Mouse (Mus musculus): ENCODE data around the gene Spint3. TPM values are rescaled to one million over a fixed set of nuclear protein-coding genes. Genes with fewer than 3 reads are reported as not detected.
"Not testable (repeated sequence)": the region's sequence is repeated elsewhere in the genome, so short reads cannot be mapped to it uniquely, and the experiment has no call there.

The Spint3 gene
- polyA plus RNA-seq (2016; fragmentation: Nextera tagmentation; extraction: Ambion mirVana): not detected in 2 replicates

- H3K27ac ChIP-seq; H3K27me3 ChIP-seq (ENCODE audit: insufficient read depth, poor library complexity, severe bottlenecking); H3K4me1 ChIP-seq (replicated peaks); DNase-seq (ENCODE audit: low spot score); H3K9me3 ChIP-seq; H3K4me3 ChIP-seq; H3K36me3 ChIP-seq: not testable (repeated sequence)
- 90% methylated on average over 6 of the region's 6 CpGs for WGBS
Measured at GRCm38 (mm10) chr2:164573359-164573758, at the start of gene Spint3. Spint3 (minus strand) TSS chr2:164573459.

- H3K36me3 ChIP-seq: no peaks in the 10 kb centered on the region
- H3K9me3 ChIP-seq: no peaks in the 10 kb centered on the region
- no peak for DNase-seq (ENCODE audit: low spot score)
- no peaks in the 10 kb centered on the region for H3K27me3 ChIP-seq (ENCODE audit: insufficient read depth, poor library complexity, severe bottlenecking)
- no peaks in the 10 kb centered on the region for H3K4me1 ChIP-seq (replicated peaks)
- 85% methylated on average over 4 of the region's 4 CpGs for WGBS
- no peak overlapping the region for H3K4me3 ChIP-seq
- H3K27ac ChIP-seq: no peak overlapping the region
Measured at GRCm38 (mm10) chr2:164621775-164622174, 48.5 kb upstream of the Spint3 start.

- no peaks in the 10 kb centered on the region for H3K9me3 ChIP-seq
- no peak overlapping the region for H3K4me3 ChIP-seq
- WGBS: 81% methylated on average over 5 of the region's 5 CpGs
- no peaks in the 10 kb centered on the region for H3K4me1 ChIP-seq (replicated peaks)
- H3K27ac ChIP-seq: no peak overlapping the region
- no peak for DNase-seq (ENCODE audit: low spot score)
- no peaks in the 10 kb centered on the region for H3K36me3 ChIP-seq
- no peaks in the 10 kb centered on the region for H3K27me3 ChIP-seq (ENCODE audit: insufficient read depth, poor library complexity, severe bottlenecking)
Measured at GRCm38 (mm10) chr2:164619050-164619449, 45.8 kb upstream of the Spint3 start.

GRCm38 (mm10) chr2:164615386-164615785 lies 42.1 kb upstream of the Spint3 start:
- no peaks in the 10 kb centered on the region for H3K9me3 ChIP-seq
- no peak overlapping the region for H3K27ac ChIP-seq
- no peaks in the 10 kb centered on the region for H3K27me3 ChIP-seq (ENCODE audit: insufficient read depth, poor library complexity, severe bottlenecking)
- H3K4me3 ChIP-seq: no peak overlapping the region
- WGBS: 91% methylated on average over 3 of the region's 3 CpGs
- DNase-seq (ENCODE audit: low spot score): no peak
- no peaks in the 10 kb centered on the region for H3K4me1 ChIP-seq (replicated peaks)
- no peaks in the 10 kb centered on the region for H3K36me3 ChIP-seq

GRCm38 (mm10) chr2:164613471-164613870 lies 40.2 kb upstream of the Spint3 start, which contains the start of the genes Wfdc6b and Wfdc8:
Wfdc6b (plus strand) TSS chr2:164613522.
Wfdc8 (minus strand) TSS chr2:164613626.
- H3K27me3 ChIP-seq (ENCODE audit: insufficient read depth, poor library complexity, severe bottlenecking); H3K4me1 ChIP-seq (replicated peaks); DNase-seq (ENCODE audit: low spot score); H3K9me3 ChIP-seq; H3K27ac ChIP-seq; H3K4me3 ChIP-seq; H3K36me3 ChIP-seq: not testable (repeated sequence)
- 75% methylated on average over 8 of the region's 8 CpGs for WGBS

- H3K27me3 ChIP-seq (ENCODE audit: insufficient read depth, poor library complexity, severe bottlenecking): no peaks in the 10 kb centered on the region
- no peaks in the 10 kb centered on the region for H3K9me3 ChIP-seq
- H3K36me3 ChIP-seq: no peaks in the 10 kb centered on the region
- WGBS: 84% methylated on average over 6 of the region's 6 CpGs
- H3K4me1 ChIP-seq (replicated peaks): no peaks in the 10 kb centered on the region
- no peak overlapping the region for H3K27ac ChIP-seq
- no peak overlapping the region for H3K4me3 ChIP-seq
- DNase-seq (ENCODE audit: low spot score): no peak
Measured at GRCm38 (mm10) chr2:164608781-164609180, 35.5 kb upstream of the Spint3 start.

- Histone ChIP-seq H3K4me3 (no peak overlapping the region), H3K27ac (no peak overlapping the region), H3K36me3 (no peaks in the 10 kb centered on the region), H3K4me1 (replicated peaks) (no peaks in the 10 kb centered on the region), H3K9me3 (0 out of 2 replicates have a peak, but pooled peaks cover 4% of the 10 kb centered on the region), H3K27me3 (ENCODE audit: insufficient read depth, poor library complexity, severe bottlenecking) (no peaks in the 10 kb centered on the region)
- 92% methylated on average over 8 of the region's 8 CpGs for WGBS
- DNase-seq (ENCODE audit: low spot score): no peak
Measured at GRCm38 (mm10) chr2:164604411-164604810, 31.2 kb upstream of the Spint3 start.

- WGBS: 89% methylated on average over 3 of the region's 3 CpGs
Measured at GRCm38 (mm10) chr2:164603482-164603881, 30.2 kb upstream of the Spint3 start.

GRCm38 (mm10) chr2:164600179-164600578 lies 26.9 kb upstream of the Spint3 start:
- no peaks in the 10 kb centered on the region for H3K27me3 ChIP-seq (ENCODE audit: insufficient read depth, poor library complexity, severe bottlenecking)
- no peaks in the 10 kb centered on the region for H3K4me1 ChIP-seq (replicated peaks)
- no peaks in the 10 kb centered on the region for H3K36me3 ChIP-seq
- 66% methylated on average over 3 of the region's 3 CpGs for WGBS
- 0 out of 2 replicates have a peak, but pooled peaks cover 4% of the 10 kb centered on the region for H3K9me3 ChIP-seq
- H3K27ac ChIP-seq: no peak overlapping the region
- no peak for DNase-seq (ENCODE audit: low spot score)
- no peak overlapping the region for H3K4me3 ChIP-seq

More at GRCm38 (mm10) chr2:164603482-164603881, 30.2 kb upstream of the Spint3 start:
- H3K36me3 ChIP-seq: no peaks in the 10 kb centered on the region
- H3K4me1 ChIP-seq (replicated peaks): no peaks in the 10 kb centered on the region
- no peak overlapping the region for H3K4me3 ChIP-seq
- 0 out of 2 replicates have a peak, but pooled peaks cover 4% of the 10 kb centered on the region for H3K9me3 ChIP-seq
- no peak overlapping the region for H3K27ac ChIP-seq
- DNase-seq (ENCODE audit: low spot score): no peak
- no peaks in the 10 kb centered on the region for H3K27me3 ChIP-seq (ENCODE audit: insufficient read depth, poor library complexity, severe bottlenecking)

- WGBS: 82% methylated on average over 4 of the region's 4 CpGs
- no peak for DNase-seq (ENCODE audit: low spot score)
- H3K27me3 ChIP-seq (ENCODE audit: insufficient read depth, poor library complexity, severe bottlenecking): no peaks in the 10 kb centered on the region
Measured at GRCm38 (mm10) chr2:164593494-164593893, 20.2 kb upstream of the Spint3 start, which contains the start of gene Eppin. Eppin (minus strand) TSS chr2:164593594.

GRCm38 (mm10) chr2:164592014-164592413 lies 18.8 kb upstream of the Spint3 start:
- Histone ChIP-seq H3K27ac (peak overlapping the region; percentile 64), H3K36me3 (no peaks in the 10 kb centered on the region)
- 8% methylated on average over 4 of the region's 4 CpGs for WGBS

More at GRCm38 (mm10) chr2:164593494-164593893, 20.2 kb upstream of the Spint3 start, which contains the start of gene Eppin:
- Histone ChIP-seq H3K27ac (no peak within 1 kb of the TSS), H3K4me1 (replicated peaks) (no peaks in the 10 kb centered on the region), H3K36me3 (no peaks in the 10 kb centered on the region), H3K9me3 (no peaks in the 10 kb centered on the region), H3K4me3 (no peak within 1 kb of the TSS)

GRCm38 (mm10) chr2:164585025-164585725 lies 11.9 kb upstream of the Spint3 start, which contains the start of gene Wfdc6a:
Wfdc6a (minus strand) TSS chr2:164585447.
- H3K36me3 ChIP-seq; H3K27me3 ChIP-seq (ENCODE audit: insufficient read depth, poor library complexity, severe bottlenecking); H3K9me3 ChIP-seq; DNase-seq (ENCODE audit: low spot score); H3K27ac ChIP-seq; H3K4me3 ChIP-seq: not testable (repeated sequence)
- 80% methylated on average over 13 of the region's 13 CpGs for WGBS
- H3K4me1 ChIP-seq (replicated peaks): peaks cover 11% of the 10 kb centered on the region

More at GRCm38 (mm10) chr2:164592014-164592413, 18.8 kb upstream of the Spint3 start:
- no peaks in the 10 kb centered on the region for H3K4me1 ChIP-seq (replicated peaks)
- no peaks in the 10 kb centered on the region for H3K9me3 ChIP-seq
- DNase-seq (ENCODE audit: low spot score): peak; percentile 55
- H3K4me3 ChIP-seq: no peak overlapping the region
- no peaks in the 10 kb centered on the region for H3K27me3 ChIP-seq (ENCODE audit: insufficient read depth, poor library complexity, severe bottlenecking)

GRCm38 (mm10) chr2:164567460-164567859 lies 5.8 kb downstream of the Spint3 start:
- Histone ChIP-seq H3K27me3 (ENCODE audit: insufficient read depth, poor library complexity, severe bottlenecking) (peaks cover 6% of the 10 kb centered on the region), H3K4me3 (no peak overlapping the region), H3K9me3 (peaks cover 5% of the 10 kb centered on the region; the same call in 1 of the 2 replicates), H3K4me1 (replicated peaks) (peaks cover 21% of the 10 kb centered on the region), H3K36me3 (peaks cover 13% of the 10 kb centered on the region), H3K27ac (no peak overlapping the region)
- no peak for DNase-seq (ENCODE audit: low spot score)
- WGBS: 89% methylated on average over 5 of the region's 5 CpGs
